Mouse (Mus musculus): ENCODE measurements around the gene Ifih1. TPM values are rescaled to one million over a fixed set of nuclear protein-coding genes. Genes with fewer than 3 reads are reported as not detected.

Gene Ifih1
- total RNA-seq (2012; rRNA removed) (1.6 and 2.0 TPM in 2 replicates), total RNA-seq (2014; rRNA removed) (2.2 and 2.5 TPM in 2 replicates), polyA plus RNA-seq (2012; ENCODE audit: insufficient read length, low read depth) (3.6 and 4.5 TPM in 2 replicates)

- dilution Hi-C loops (cut with MboI; ENCODE audit: extremely low pct_ligation_motif_present, extremely low pct_unique_long_range_greater_than_20kb, low sequenced_read_pairs), result no loop called here
Observed at GRCm38 (mm10) chr2:62646014-62646645, at the start of gene Ifih1. Gene Ifih1 (minus strand): TSS chr2:62646255.

GRCm38 (mm10) chr2:62685934-62686333, 39.9 kb upstream of the Ifih1 start:
- Histone ChIP-seq H3K9me3 (replicated peaks; ENCODE audit: low read length) (no peaks in the 10 kb centered on the region), H3K36me3 (replicated peaks in 1 of 2; ENCODE audit: control insufficient read depth in 1 of 2, insufficient read depth in 1 of 2, low read length in 1 of 2) (peaks cover 2 to 5% of the 10 kb centered on the region in 2 experiments), H3K4me3 (replicated peaks in 1 of 3; ENCODE audit: low read depth in 2 of 3, low read length in 2 of 3, poor library complexity in 1 of 3) (peak overlapping the region; percentile 4 to 21 (median 20)), H3K27ac (ENCODE audit: insufficient read depth, low read depth) (no peak overlapping the region), H3K4me2 (ENCODE audit: insufficient read depth, low read depth, poor library complexity, severe bottlenecking) (peak overlapping the region; percentile 61), H3K9ac (ENCODE audit: insufficient read depth, low read depth) (peak overlapping the region; percentile 51; the same call in 1 of the 2 replicates), H3K4me1 (ENCODE audit: control insufficient read depth in 1 of 2, insufficient read depth in 2 of 2) (peaks cover 11 to 29% of the 10 kb centered on the region in 2 experiments), H3K79me2 (replicated peaks; ENCODE audit: control insufficient read depth, extremely low read depth, insufficient read depth, poor library complexity, severe bottlenecking) (no peaks in the 10 kb centered on the region), H3K27me3 (replicated peaks) (no peaks in the 10 kb centered on the region)
- DNase-seq (ENCODE audit: extremely low read depth), result no peak
- peak; percentile 51 for TF ChIP-seq ZNF384 (IDR thresholded peaks at IDR 0.05; ENCODE audit: low read depth, low read length)
- TF ChIP-seq MEF2A (IDR thresholded peaks at IDR 0.05; ENCODE audit: borderline replicate concordance, low read depth, low read length), result peak; percentile 54; the same call in 1 of the 2 replicates
- TF ChIP-seq BHLHE40 (IDR thresholded peaks at IDR 0.05; ENCODE audit: low read depth, low read length), result no peak
- dilution Hi-C loops (cut with MboI; ENCODE audit: extremely low pct_ligation_motif_present, extremely low pct_unique_long_range_greater_than_20kb, low sequenced_read_pairs) (no loop called here), in situ Hi-C loops (cut with MboI; ENCODE audit: low pct_ligation_motif_present, low pct_unique_long_range_greater_than_20kb, low sequenced_read_pairs) (no loop called here)

More at GRCm38 (mm10) chr2:62646014-62646645, at the start of gene Ifih1:
- peak within 1 kb of the TSS; percentile 30 for H3K27ac ChIP-seq (ENCODE audit: insufficient read depth, low read depth)
- no peaks in the 10 kb centered on the region for H3K79me2 ChIP-seq (replicated peaks; ENCODE audit: control insufficient read depth, extremely low read depth, insufficient read depth, poor library complexity, severe bottlenecking)
- in situ Hi-C loops (cut with MboI; ENCODE audit: low pct_ligation_motif_present, low pct_unique_long_range_greater_than_20kb, low sequenced_read_pairs), result no loop called here
- peak within 1 kb of the TSS; percentile 55 to 61 (median 57) for H3K4me3 ChIP-seq (replicated peaks in 1 of 3; ENCODE audit: low read depth in 2 of 3, low read length in 2 of 3, poor library complexity in 1 of 3)
- H3K9ac ChIP-seq (ENCODE audit: insufficient read depth, low read depth), result peak within 1 kb of the TSS; percentile 50
- H3K9me3 ChIP-seq (replicated peaks; ENCODE audit: low read length), result no peaks in the 10 kb centered on the region
- H3K4me2 ChIP-seq (ENCODE audit: insufficient read depth, low read depth, poor library complexity, severe bottlenecking), result peak within 1 kb of the TSS; percentile 88
- H3K27me3 ChIP-seq (replicated peaks), result no peaks in the 10 kb centered on the region
- DNase-seq (ENCODE audit: extremely low read depth), result peak; percentile 78
- TF ChIP-seq ZNF384 (IDR thresholded peaks at IDR 0.05; ENCODE audit: low read depth, low read length) (no peak), MAZ (IDR thresholded peaks at IDR 0.05; ENCODE audit: low read depth, low read length) (no peak), NRF1 (IDR thresholded peaks at IDR 0.05; ENCODE audit: low read depth, low read length) (no peak), ELF1 (IDR thresholded peaks at IDR 0.05; ENCODE audit: low read depth, low read length) (peak; percentile 55), RAD21 (IDR thresholded peaks at IDR 0.05; ENCODE audit: low read depth, low read length) (peak; percentile 11; the same call in 1 of the 2 replicates), EP300 (IDR thresholded peaks at IDR 0.05; ENCODE audit: low read length) (peak; percentile 26; the same call in 1 of the 2 replicates), GABPA (IDR thresholded peaks at IDR 0.05; ENCODE audit: insufficient replicate concordance, low read depth, low read length) (no peak), ZKSCAN1 (IDR thresholded peaks at IDR 0.05; ENCODE audit: borderline replicate concordance, low read depth, low read length) (no peak), IRF4 (IDR thresholded peaks at IDR 0.05; ENCODE audit: low read depth, low read length) (peak; percentile 79; the same call in 1 of the 2 replicates), POLR2AphosphoS2 (IDR thresholded peaks at IDR 0.05; ENCODE audit: low read depth, low read length) (no peak), USF2 (conservative IDR thresholded peaks at IDR 0.05; ENCODE audit: low read depth, low read length) (no peak), UBTF (IDR thresholded peaks at IDR 0.05; ENCODE audit: low read depth, low read length) (peak; percentile 90), MXI1 (IDR thresholded peaks at IDR 0.05; ENCODE audit: low read depth, low read length) (0 out of 2 replicates have a peak, but pooled peaks have one; percentile 11), CHD1 (IDR thresholded peaks at IDR 0.05; ENCODE audit: low read depth, low read length) (no peak), TCF12 (IDR thresholded peaks at IDR 0.05; ENCODE audit: low read depth, low read length) (no peak), MEF2A (IDR thresholded peaks at IDR 0.05; ENCODE audit: borderline replicate concordance, low read depth, low read length) (no peak), E2F4 (IDR thresholded peaks at IDR 0.05; ENCODE audit: insufficient replicate concordance, low read depth, low read length) (no peak), POLR2A (IDR thresholded peaks at IDR 0.05; ENCODE audit: low read depth, low read length) (no peak), JUN (IDR thresholded peaks at IDR 0.05; ENCODE audit: insufficient read depth, low read depth, low read length) (no peak), ZMIZ1 (IDR thresholded peaks at IDR 0.05; ENCODE audit: low read depth, low read length) (no peak), ZC3H11A (IDR thresholded peaks at IDR 0.05; ENCODE audit: low read depth, low read length) (no peak), MAFK (IDR thresholded peaks at IDR 0.05; ENCODE audit: insufficient replicate concordance, low read length) (no peak), CTCF (conservative IDR thresholded peaks at IDR 0.05 in 1 of 2, IDR thresholded peaks at IDR 0.05 in 1 of 2; ENCODE audit: low read depth in 2 of 2, low read length in 2 of 2) (peak in 1 of 2 experiments; percentile 61; a peak in 2 of 4 replicates), USF1 (IDR thresholded peaks at IDR 0.05; ENCODE audit: low read depth, low read length) (no peak), JUND (conservative IDR thresholded peaks at IDR 0.05; ENCODE audit: low read depth, low read length) (no peak), RCOR1 (conservative IDR thresholded peaks at IDR 0.05; ENCODE audit: low read depth, low read length) (no peak), BHLHE40 (IDR thresholded peaks at IDR 0.05; ENCODE audit: low read depth, low read length) (no peak; the same call in 1 of the 2 replicates), KAT2A (IDR thresholded peaks at IDR 0.05; ENCODE audit: insufficient replicate concordance, low read length) (no peak), SIN3A (IDR thresholded peaks at IDR 0.05; ENCODE audit: low read length) (no peak), HCFC1 (IDR thresholded peaks at IDR 0.05; ENCODE audit: low read depth, low read length) (no peak), SMC3 (IDR thresholded peaks at IDR 0.05; ENCODE audit: low read depth, low read length) (peak; percentile 43), PAX5 (IDR thresholded peaks at IDR 0.05; ENCODE audit: low read length) (no peak), ETS1 (conservative IDR thresholded peaks at IDR 0.05; ENCODE audit: low read depth, low read length) (peak; percentile 44), TBP (conservative IDR thresholded peaks at IDR 0.05; ENCODE audit: low read depth, low read length) (no peak), NELFE (IDR thresholded peaks at IDR 0.05; ENCODE audit: low read depth, low read length) (no peak), MYC (IDR thresholded peaks at IDR 0.05; ENCODE audit: low read depth, low read length) (no peak), MAX (IDR thresholded peaks at IDR 0.05; ENCODE audit: low read length) (no peak), CHD2 (IDR thresholded peaks at IDR 0.05; ENCODE audit: low read length) (peak; percentile 40; the same call in 1 of the 2 replicates)
- H3K36me3 ChIP-seq (replicated peaks in 1 of 2; ENCODE audit: control insufficient read depth in 1 of 2, insufficient read depth in 1 of 2, low read length in 1 of 2), result no peaks in the 10 kb centered on the region
- peaks cover 3 to 22% of the 10 kb centered on the region in 2 experiments; a peak in 3 of 4 replicates for H3K4me1 ChIP-seq (ENCODE audit: control insufficient read depth in 1 of 2, insufficient read depth in 2 of 2)
